Mouse (Mus musculus) midbrain, embryonic 12.5 days (tissue): ENCODE results near the gene Bcam. TPM values are rescaled to one million over a fixed set of nuclear protein-coding genes. Genes with fewer than 3 reads are reported as not detected.
"Not testable (repeated sequence)": the region's sequence is repeated elsewhere in the genome, so short reads cannot be mapped to it uniquely, and the experiment has no call there.

ENCODE experiments used
- ATAC-seq: fragments of 200-750 bp; cut with Nextera tagmentation; 2 replicates; pipeline ENCODE4 v1.8.0; 2017; ENCODE audit warnings: low read depth, moderate TSS enrichment, moderate library complexity; ENCODE audit not compliant: low FRiP score
- H3K27ac ChIP-seq: fragments of 300-500 bp; sonication (generic); replicated peaks from 2 replicates; pipeline ENCODE4 v1.5.1; 2016; ENCODE audit warnings: mild to moderate bottlenecking
- H3K27me3 ChIP-seq: fragments of 300-500 bp; sonication (generic); 2 replicates; pipeline ENCODE4 v1.6.1; 2016; ENCODE audit warnings: mild to moderate bottlenecking
- H3K36me3 ChIP-seq: fragments of 300-500 bp; sonication (generic); 2 replicates; pipeline ENCODE4 v1.6.1; 2016
- H3K4me1 ChIP-seq: fragments of 300-500 bp; sonication (generic); 2 replicates; pipeline ENCODE4 v1.6.1; 2016
- H3K4me2 ChIP-seq: fragments of 300-500 bp; sonication (generic); replicated peaks from 2 replicates; pipeline ENCODE4 v1.6.1; 2016; ENCODE audit warnings: mild to moderate bottlenecking, moderate library complexity
- H3K4me3 ChIP-seq: fragments of 300-500 bp; sonication (generic); 2 replicates; pipeline ENCODE4 v1.5.1; 2016; ENCODE audit warnings: mild to moderate bottlenecking
- H3K9ac ChIP-seq: fragments of 300-500 bp; sonication (generic); replicated peaks from 2 replicates; pipeline ENCODE4 v1.6.1; 2016; ENCODE audit warnings: mild to moderate bottlenecking, moderate library complexity
- H3K9me3 ChIP-seq: fragments of 300-500 bp; sonication (generic); 2 replicates; pipeline ENCODE4 v1.6.1; 2016; ENCODE audit warnings: mild to moderate bottlenecking
- WGBS: fragments of 180-500 bp; shearing (Covaris S2); methylation state at CpG from one replicate; pipeline ENCODE4 v1.1.7; 2016; 5-methylcytosine and 5-hydroxymethylcytosine counted together
- polyA plus RNA-seq: library from polyadenylated mRNA; unstranded; fragments of >200 nt; fragmentation: Nextera tagmentation; extraction: Ambion mirVana; gene quantifications from 2 replicates; pipeline ENCODE4 v1.2.1, GENCODE M21; 2016

Gene Bcam
- polyA plus RNA-seq, 1 experiment from 2014 or later, result 14.1 TPM

DNA sequence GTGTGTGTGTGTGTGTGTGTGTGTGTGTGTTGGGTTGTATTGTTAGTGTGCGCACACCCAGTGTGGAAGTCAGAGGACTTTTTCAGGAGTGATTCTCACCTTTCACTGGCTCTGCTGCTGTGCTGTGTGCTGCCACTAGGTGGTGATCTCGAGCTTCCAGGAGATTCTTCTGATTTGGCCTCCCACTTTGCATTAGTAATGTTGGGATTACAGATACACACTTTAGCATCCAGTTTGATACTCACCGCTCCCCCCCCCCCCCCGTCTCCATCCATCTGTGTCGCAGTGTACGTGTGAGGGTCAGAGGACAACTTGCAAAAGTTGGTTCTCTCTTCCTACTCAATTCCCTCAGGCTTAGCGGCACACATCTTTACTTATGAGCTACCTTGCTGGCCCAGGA is 32.2 kb upstream of the Bcam start:
- H3K27me3 ChIP-seq, result peaks cover 9% of the 10 kb centered on the region; the same call in 1 of the 2 replicates
- WGBS, result 22% methylated on average over 6 of the region's 7 CpGs
- no peaks in the 10 kb centered on the region for H3K9me3 ChIP-seq
- H3K36me3 ChIP-seq, result no peaks in the 10 kb centered on the region
- H3K4me3 ChIP-seq, result no peak overlapping the region
- H3K4me2 ChIP-seq, result no peak overlapping the region
- ATAC-seq, result no peak
- no peaks in the 10 kb centered on the region for H3K4me1 ChIP-seq
- H3K9ac ChIP-seq, result no peak overlapping the region
- H3K27ac ChIP-seq, result no peak overlapping the region

DNA sequence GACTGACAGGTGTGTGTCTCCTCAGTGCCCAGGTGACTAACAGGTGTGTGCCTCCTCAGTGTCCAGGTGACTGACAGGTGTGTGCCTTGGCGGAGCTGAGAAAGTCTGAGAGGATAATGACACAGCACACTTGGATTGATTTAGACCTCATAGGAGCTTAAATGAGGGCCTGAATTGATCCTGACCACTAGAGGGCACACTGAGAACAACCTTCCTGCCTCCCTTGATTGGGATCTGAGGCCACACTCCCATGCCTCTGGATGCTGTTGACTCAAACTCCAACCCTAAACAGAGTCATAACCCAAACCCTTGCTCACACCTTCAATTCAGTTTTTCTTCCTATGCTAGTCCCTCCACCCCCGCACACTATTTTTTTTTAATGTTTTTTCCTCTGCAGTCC is 29.9 kb upstream of the Bcam start:
- no peaks in the 10 kb centered on the region for H3K4me1 ChIP-seq
- H3K4me3 ChIP-seq, result no peak overlapping the region
- no peak overlapping the region for H3K27ac ChIP-seq
- no peak overlapping the region for H3K9ac ChIP-seq
- H3K36me3 ChIP-seq, result no peaks in the 10 kb centered on the region
- H3K4me2 ChIP-seq, result no peak overlapping the region
- H3K9me3 ChIP-seq, result no peaks in the 10 kb centered on the region
- H3K27me3 ChIP-seq, result peaks cover 28% of the 10 kb centered on the region
- 31% methylated on average over 2 of the region's 2 CpGs for WGBS
- no peak for ATAC-seq

DNA sequence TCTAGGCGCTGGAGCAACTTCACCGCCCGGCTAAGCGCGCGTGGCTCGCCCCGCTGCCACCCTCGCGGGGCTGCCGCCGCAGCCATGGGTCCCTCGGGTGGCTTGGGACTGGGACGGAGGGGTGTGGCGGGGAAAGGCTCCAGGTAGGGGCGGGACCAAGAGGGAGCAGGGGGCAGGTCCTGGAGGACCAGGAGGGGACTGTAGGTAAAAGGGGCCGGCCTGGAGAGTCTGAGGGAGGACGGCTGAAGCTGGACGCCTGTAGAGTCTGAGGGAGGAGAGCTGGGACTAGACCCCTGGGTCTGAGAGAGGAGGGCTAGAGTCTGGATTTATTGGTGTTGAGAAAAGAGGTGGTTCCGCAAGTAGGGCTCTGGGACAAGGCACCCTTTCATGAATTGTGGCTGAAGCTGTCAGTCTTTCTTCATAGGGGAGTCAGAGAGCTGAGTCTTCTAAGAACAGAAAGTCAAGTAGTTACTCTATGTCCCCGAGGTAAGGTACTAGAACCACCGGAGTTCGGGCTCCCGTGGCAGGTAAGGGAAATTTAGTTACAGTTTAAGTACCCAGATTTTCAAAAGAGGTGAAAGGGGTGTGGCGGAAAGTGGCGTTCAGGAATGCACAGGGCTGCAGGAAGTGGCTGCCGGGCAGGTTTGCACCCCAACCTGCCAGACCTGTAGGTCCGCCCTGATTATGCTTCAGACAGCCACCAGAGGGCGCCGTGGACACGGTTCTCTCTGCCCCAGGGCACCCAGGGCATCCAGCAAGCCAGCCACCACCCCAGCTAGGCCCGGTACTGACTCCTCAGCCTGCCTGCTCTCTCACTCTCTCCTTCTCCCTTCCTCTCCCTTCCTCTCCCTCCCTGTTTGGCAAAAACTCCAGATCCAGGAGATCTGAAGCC is 26.1 kb upstream of the Bcam start, which contains the start of gene Cblc:
Gene Cblc, minus strand, starts transcription at position 113 of the 892 bp plus-strand sequence.
- peaks cover 38% of the 10 kb centered on the region for H3K27me3 ChIP-seq
- no peaks in the 10 kb centered on the region for H3K9me3 ChIP-seq
- no peaks in the 10 kb centered on the region for H3K4me1 ChIP-seq
- no peak within 1 kb of the TSS for H3K9ac ChIP-seq
- H3K4me3 ChIP-seq, result 0 out of 2 replicates have a peak within 1 kb of the TSS, but pooled peaks have one; percentile 3
- no peak within 1 kb of the TSS for H3K27ac ChIP-seq
- no peak within 1 kb of the TSS for H3K4me2 ChIP-seq
- peak; percentile 49 for ATAC-seq
- no peaks in the 10 kb centered on the region for H3K36me3 ChIP-seq
- WGBS, result 5% methylated on average over 32 of the region's 32 CpGs

DNA sequence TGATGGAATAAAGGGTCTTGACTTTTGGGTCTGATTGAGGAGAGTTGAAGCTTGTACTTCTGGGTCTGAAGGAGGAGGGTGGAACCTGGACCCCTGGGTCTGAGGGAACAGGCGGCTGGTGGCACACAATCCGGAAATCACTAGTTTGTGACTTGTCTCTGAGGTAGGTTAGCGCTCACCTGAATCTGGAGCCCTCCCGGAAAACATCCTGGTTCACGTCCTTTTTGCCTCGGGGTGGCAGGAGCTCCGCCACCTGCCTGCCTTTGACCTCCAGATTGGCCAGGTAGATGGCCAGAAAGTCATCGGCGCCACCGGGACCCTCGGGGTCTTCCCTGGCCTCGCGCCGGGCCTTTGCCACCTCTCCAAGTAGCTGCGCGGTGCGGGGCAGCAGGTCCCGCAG is 25.4 kb upstream of the Bcam start:
- Histone ChIP-seq H3K9me3 (no peaks in the 10 kb centered on the region), H3K4me3 (0 out of 2 replicates have a peak overlapping the region, but pooled peaks have one; percentile 3), H3K27me3 (peaks cover 38% of the 10 kb centered on the region), H3K4me1 (no peaks in the 10 kb centered on the region), H3K36me3 (no peaks in the 10 kb centered on the region), H3K9ac (no peak overlapping the region), H3K27ac (no peak overlapping the region), H3K4me2 (no peak overlapping the region)
- 13% methylated on average over 18 of the region's 18 CpGs for WGBS
- ATAC-seq, result no peak

DNA sequence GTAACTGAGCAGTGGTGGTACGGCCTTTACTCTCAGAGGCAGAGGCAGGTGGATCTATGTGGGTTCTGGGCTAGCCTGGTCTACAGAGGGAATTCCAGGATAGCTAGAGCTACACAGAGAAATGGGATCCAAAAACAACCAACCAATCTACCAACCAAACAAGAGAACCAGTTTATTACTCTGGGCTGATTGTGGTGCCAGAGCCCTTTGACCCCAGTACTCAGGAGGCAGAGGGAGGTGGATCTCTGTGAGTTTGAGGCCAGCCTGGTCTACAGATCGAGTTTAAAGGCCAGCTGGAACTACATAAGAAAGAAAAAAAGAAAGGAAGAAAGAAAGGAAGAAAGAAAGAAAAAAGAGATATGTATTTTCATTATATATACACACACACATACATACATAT is 24.4 kb upstream of the Bcam start:
- Histone ChIP-seq H3K36me3 (no peaks in the 10 kb centered on the region), H3K4me2 (no peak overlapping the region), H3K4me1 (no peaks in the 10 kb centered on the region), H3K4me3 (no peak overlapping the region), H3K27ac (no peak overlapping the region), H3K9ac (no peak overlapping the region), H3K9me3 (no peaks in the 10 kb centered on the region), H3K27me3 (peaks cover 44% of the 10 kb centered on the region)
- WGBS, result 60% methylated on average over 2 of the region's 2 CpGs
- ATAC-seq, result no peak

DNA sequence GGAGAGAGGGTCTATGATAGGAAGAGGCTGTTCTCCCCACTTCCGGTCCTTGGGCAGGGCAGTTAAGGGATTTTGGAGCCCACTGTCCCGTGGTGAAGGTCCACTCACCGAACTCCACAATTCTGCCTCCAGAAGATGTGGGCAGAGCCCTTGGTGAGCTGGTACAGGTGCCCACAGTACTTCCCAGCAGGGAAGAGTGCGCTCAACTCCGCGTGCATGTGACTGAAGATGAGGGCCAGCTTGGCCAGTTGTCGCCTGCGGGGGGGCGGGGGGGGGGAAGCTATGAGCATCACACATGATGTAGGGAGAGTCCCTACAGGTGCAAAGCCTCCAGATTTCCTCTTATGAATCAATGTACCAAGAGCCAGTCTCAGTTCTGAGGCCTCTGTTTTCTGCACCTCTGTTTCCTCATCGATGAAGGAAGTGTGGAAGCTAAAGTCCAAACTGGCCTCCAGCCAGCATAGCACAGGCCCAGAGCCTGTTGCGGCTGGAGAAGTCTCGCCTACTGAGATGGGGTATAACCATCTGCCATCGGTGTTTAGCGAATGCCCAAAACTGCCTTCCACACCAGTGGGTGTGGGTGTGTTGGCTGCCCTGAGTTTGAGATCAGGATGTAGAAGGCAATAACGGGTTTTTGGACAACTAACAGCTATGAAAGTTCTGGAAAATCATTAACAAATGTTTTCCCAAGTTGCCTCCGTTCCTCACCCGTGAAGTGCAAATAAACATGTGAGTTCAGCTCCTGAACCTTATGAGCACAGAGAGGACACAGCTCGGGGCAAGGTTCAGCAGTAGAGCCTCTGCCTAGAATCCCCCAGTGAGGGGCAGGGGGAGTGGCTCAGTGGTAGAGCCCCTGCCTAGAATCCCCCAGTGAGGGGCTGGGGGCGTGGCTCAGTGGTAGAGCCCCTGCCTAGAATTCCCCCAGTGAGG is 22.1 kb upstream of the Bcam start:
- Histone ChIP-seq H3K9ac (no peak overlapping the region), H3K36me3 (no peaks in the 10 kb centered on the region), H3K9me3 (no peaks in the 10 kb centered on the region), H3K4me3 (no peak overlapping the region), H3K27me3 (peaks cover 54% of the 10 kb centered on the region), H3K27ac (no peak overlapping the region), H3K4me2 (no peak overlapping the region), H3K4me1 (peaks cover 5% of the 10 kb centered on the region)
- whole genome bisulfite sequencing, result 90% methylated on average over 19 of the region's 19 CpGs
- no peak for ATAC-seq

DNA sequence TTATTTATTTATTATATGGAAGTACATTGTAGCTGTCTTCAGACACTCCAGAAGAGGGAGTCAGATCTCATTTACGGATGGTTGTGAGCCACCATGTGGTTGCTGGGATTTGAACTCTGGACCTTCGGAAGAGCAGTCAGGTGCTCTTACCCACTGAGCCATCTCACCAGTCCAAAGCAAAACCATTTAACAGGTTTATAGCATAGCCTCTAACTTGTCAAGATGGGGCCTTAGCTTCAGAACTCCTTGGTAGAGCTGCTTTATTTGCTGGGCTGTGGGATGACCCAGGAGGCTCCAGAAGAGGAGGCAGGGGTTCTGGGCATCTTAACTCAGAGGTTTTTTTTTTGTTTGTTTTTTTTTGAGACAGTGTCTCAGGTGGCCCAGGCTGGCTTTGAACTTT is 20.7 kb upstream of the Bcam start:
- not testable (repeated sequence) for H3K36me3 ChIP-seq, H3K27ac ChIP-seq, H3K4me3 ChIP-seq, ATAC-seq, H3K4me1 ChIP-seq, H3K4me2 ChIP-seq, H3K9ac ChIP-seq, H3K9me3 ChIP-seq
- H3K27me3 ChIP-seq, result peaks cover 42% of the 10 kb centered on the region
- WGBS, result 80% methylated on average over 2 of the region's 2 CpGs

DNA sequence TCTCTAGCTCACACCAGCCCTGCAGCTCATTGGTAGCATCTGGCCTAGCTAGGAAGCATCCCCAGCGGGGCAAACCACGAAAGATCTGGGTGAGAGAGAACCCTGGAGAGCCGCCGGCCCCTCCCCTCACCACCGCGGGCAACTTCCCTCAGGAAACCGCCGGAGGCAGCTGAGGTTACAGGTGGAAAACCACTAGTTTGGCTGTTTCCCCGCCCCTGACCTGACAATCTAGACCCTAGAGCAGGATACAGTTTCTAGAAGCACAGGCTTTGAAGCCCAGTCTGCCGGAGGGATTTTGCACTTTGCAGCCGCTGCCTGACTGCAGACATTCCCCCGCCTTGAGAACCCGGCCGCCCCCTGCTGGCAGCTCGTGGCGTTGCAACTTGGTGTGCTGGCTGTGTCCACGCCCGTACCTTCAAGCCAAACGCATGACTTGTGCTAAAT is 19.1 kb upstream of the Bcam start:
- peak overlapping the region; percentile 55; the same call in 1 of the 2 replicates for H3K9ac ChIP-seq
- peaks cover 28% of the 10 kb centered on the region for H3K27me3 ChIP-seq
- no peak overlapping the region for H3K27ac ChIP-seq
- H3K4me2 ChIP-seq, result peak overlapping the region; percentile 64
- H3K9me3 ChIP-seq, result no peaks in the 10 kb centered on the region
- no peaks in the 10 kb centered on the region for H3K36me3 ChIP-seq
- peak; percentile 51; the same call in 1 of the 2 replicates for ATAC-seq
- 2% methylated on average over 19 of the region's 19 CpGs for WGBS
- peak overlapping the region; percentile 37 for H3K4me3 ChIP-seq
- peaks cover 5% of the 10 kb centered on the region for H3K4me1 ChIP-seq

DNA sequence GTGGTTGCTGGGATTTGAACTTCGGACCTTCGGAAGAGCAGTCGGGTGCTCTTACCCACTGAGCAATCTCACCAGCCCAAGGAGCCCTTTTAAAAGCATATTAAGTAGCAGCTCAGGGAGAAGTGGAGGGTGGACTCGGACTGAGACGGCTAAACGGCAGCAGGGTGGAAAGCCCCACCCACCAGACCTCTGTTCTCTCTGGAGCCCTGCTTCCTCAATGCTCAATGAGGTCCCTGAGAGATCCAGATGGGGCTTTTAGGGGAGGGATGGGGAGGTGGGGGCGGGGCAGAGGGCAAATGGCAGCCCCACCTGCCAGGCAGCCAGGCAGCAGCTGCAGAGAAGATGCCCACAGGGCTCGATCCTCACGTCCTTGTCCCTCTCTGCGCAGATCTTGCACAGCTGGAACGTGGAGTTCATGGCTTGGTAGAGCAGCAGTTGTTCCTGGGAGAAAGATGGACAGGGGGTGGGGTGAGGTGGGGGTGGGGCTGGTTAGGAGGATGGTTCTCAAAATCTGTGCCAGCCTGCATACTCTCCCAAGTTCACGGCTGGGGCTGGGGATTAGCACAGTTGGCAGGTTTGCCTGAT is 15.2 kb upstream of the Bcam start:
- no peak overlapping the region for H3K4me2 ChIP-seq
- peaks cover 16% of the 10 kb centered on the region for H3K27me3 ChIP-seq
- no peak overlapping the region for H3K4me3 ChIP-seq
- no peak for ATAC-seq
- H3K4me1 ChIP-seq, result peaks cover 5% of the 10 kb centered on the region
- H3K36me3 ChIP-seq, result no peaks in the 10 kb centered on the region
- H3K9ac ChIP-seq, result no peak overlapping the region
- 46% methylated on average over 11 of the region's 12 CpGs for WGBS
- no peak overlapping the region for H3K27ac ChIP-seq
- no peaks in the 10 kb centered on the region for H3K9me3 ChIP-seq

DNA sequence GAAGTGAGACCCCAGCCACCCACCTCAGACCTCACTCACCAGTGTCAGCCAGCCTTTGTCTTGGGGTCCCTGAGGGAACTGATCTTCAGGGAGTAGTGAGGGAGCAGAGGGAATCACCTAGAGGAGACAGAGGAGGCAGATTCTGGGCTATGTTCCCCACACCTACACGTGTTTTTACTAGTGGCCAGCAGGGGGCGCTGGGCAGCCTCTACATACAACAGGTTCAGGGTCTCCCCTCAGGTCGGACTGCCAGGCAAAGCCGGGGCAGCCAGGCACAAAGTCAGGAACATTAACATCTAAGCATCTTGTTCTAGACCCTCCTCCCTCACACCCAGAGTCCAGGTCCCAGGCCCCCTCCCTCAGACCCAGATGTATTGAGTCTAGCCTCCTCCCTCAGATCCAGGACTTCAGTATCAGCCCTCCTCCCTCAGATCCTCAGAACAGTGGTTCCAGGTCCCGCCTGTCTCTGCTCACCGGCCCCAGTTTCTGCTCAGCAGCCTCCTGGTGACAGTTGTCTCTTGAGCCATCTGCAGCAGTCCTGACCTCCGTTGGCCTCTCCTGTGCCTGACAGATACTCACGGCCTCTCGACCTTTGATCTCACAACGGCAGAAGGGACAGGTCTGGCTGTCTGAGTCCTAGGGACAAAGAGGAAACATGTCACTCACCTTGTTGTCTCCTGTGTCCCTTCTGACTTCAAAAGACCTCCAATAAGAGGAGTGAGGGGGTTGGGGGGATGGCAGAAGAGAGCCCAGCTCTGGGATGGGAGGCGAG is 14.1 kb upstream of the Bcam start:
- Histone ChIP-seq H3K27ac (no peak overlapping the region), H3K36me3 (no peaks in the 10 kb centered on the region), H3K9ac (no peak overlapping the region; the same call in 1 of the 2 replicates), H3K27me3 (peaks cover 9% of the 10 kb centered on the region), H3K9me3 (no peaks in the 10 kb centered on the region), H3K4me3 (no peak overlapping the region), H3K4me2 (no peak overlapping the region), H3K4me1 (peaks cover 5% of the 10 kb centered on the region)
- no peak; the same call in 1 of the 2 replicates for ATAC-seq
- 48% methylated on average over 11 of the region's 11 CpGs for WGBS

DNA sequence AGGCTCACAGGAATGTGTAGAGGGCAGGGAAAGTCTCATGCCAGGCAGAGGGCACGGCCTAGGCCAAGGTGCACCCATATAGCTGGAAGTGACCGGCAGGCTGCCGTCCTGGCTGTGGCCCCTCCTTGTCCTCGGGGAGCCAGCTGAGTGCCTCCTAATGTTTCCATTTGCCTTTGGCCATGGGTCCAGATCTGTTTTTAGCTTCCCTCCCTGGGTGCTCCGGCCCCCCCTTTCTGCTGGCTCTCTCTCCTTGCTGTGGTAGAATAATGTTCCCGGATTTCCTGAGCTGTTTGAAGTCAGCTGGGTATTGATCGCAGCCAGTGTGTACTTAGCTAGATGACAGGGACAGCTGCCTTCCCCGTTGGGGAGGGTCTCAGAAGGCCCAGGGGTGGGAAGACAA is 12.8 kb upstream of the Bcam start:
- no peaks in the 10 kb centered on the region for H3K9me3 ChIP-seq
- 80% methylated on average over 8 of the region's 8 CpGs for WGBS
- ATAC-seq, result no peak
- H3K27ac ChIP-seq, result no peak overlapping the region
- H3K4me2 ChIP-seq, result no peak overlapping the region
- H3K9ac ChIP-seq, result no peak overlapping the region
- no peaks in the 10 kb centered on the region for H3K36me3 ChIP-seq
- no peaks in the 10 kb centered on the region for H3K4me1 ChIP-seq
- peaks cover 1% of the 10 kb centered on the region; the same call in 1 of the 2 replicates for H3K27me3 ChIP-seq
- no peak overlapping the region for H3K4me3 ChIP-seq
